Mouse (Mus musculus): Measurements from ENCODE around the gene Gpr157.
"Not testable (repeated sequence)": the region's sequence is repeated elsewhere in the genome, so short reads cannot be mapped to it uniquely, and the experiment has no call there.

Gpr157 gene

GRCm38 (mm10) chr4:150087161-150087889, at the start of gene Gpr157:
Gene Gpr157 (plus strand): TSS chr4:150087365.
- DNase-seq (ENCODE audit: low spot score), result peak; percentile 69

GRCm38 (mm10) chr4:150038533-150038932, 48.6 kb upstream of the Gpr157 start:
- no peak for DNase-seq (ENCODE audit: low spot score)

- DNase-seq (ENCODE audit: low spot score), result no peak
Measured at GRCm38 (mm10) chr4:150040003-150040581, 47.1 kb upstream of the Gpr157 start.

- not testable (repeated sequence) for DNase-seq (ENCODE audit: low spot score)
Measured at GRCm38 (mm10) chr4:150040856-150041255, 46.3 kb upstream of the Gpr157 start.

GRCm38 (mm10) chr4:150041346-150042110, 45.6 kb upstream of the Gpr157 start:
- DNase-seq (ENCODE audit: low spot score), result no peak

DNA sequence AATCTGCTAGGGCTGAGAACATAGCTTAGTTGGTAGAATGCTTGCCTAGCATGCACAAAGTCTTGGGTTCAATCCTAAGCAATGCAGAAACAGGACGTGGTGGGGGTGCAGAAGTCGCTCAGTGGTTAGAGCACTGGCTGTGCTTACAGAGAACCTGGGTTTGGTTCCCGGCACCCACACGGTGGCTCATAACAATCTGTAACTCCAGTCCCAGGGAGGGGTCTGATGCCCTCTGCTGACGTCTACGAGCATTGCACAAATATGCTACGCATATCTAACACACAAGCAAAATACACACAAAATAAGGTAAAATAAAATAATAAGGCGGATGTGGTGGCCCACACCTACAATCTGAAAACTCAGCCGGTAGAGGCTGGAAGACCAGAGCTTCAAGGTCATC, 43.6 kb upstream of the Gpr157 start:
- DNase-seq (ENCODE audit: low spot score), result no peak

DNA sequence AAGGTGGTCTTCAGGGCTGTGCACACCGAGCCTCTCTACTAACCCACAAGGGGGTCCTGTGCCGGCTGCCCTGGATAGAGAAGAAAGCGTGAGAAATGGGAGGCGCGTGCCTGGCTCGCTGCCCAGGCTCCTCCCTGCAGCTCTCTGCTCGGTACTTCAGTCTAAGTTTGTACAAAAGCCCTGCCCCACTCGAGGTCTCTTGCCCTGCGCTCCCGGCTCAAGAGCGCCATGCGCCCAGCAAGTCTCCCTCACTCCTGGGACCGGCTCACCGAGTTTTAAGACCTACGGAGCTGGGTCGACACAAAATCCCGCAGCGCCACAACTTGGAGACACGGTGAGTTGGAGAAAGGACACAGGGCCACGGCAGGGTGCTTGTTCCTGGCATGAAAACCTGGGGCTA, 39.1 kb upstream of the Gpr157 start:
- DNase-seq (ENCODE audit: low spot score), result no peak

GRCm38 (mm10) chr4:150048478-150049156, 38.5 kb upstream of the Gpr157 start:
- DNase-seq (ENCODE audit: low spot score), result no peak

DNA sequence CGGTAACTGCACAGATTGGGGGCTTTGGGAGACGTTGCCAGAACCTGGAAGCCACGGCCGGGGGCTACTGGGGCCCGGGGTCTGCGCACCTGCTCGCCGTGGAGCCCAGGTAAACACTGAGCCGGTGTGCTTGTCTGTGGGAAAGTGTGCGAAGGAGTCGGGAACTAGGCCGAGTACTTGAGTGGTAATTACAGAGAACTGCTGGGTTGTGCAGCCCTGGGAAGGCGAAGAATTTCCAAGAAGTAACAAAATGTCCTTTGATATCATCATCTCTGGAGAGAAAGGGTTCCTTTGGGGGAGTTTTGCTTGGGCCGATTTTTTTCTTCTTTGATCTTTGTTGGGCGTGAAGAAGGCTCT, 38.0 kb upstream of the Gpr157 start:
- no peak for DNase-seq (ENCODE audit: low spot score)

GRCm38 (mm10) chr4:150049564-150050226, 37.5 kb upstream of the Gpr157 start:
- DNase-seq (ENCODE audit: low spot score), result no peak

DNA sequence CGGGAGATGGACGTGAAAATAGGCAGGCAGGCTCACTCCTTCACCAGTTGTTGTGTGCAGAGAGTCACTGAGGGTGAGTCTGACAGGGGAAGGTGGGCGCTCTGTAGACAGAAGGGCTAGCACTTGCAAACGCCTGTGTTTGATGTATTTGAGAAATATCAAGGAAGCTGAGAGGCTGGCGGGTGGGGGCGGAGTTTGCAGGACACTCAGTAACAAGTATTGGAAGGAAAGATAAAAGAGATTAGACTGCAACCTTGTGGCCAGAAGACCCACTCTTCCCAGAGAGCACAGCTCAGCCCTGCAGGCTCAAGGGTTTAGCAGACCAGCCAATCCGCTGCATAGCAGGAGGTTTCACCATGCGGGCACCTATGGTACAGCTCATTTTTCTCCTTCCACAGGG, 35.7 kb upstream of the Gpr157 start:
- no peak for DNase-seq (ENCODE audit: low spot score)

DNA sequence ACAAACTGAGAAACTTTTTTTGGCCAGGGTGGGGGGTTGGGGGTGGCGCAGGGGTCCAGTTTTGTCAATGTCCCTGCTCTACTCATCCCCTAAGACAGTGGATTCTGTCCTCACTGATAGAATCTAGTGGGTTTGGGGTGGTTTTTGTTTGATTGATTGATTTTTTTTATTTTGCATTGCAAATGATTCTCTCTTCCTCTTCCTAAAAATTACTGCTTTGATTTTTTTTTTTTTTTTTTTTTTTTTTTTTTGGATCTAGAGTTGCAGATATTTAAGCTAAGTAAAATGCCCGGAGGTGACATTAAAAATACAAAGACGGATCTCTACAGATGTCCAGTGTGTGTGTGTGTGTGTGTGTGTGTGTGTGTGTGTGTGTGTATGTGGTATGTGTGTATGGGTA, 34.8 kb upstream of the Gpr157 start:
- no peak for DNase-seq (ENCODE audit: low spot score)

DNA sequence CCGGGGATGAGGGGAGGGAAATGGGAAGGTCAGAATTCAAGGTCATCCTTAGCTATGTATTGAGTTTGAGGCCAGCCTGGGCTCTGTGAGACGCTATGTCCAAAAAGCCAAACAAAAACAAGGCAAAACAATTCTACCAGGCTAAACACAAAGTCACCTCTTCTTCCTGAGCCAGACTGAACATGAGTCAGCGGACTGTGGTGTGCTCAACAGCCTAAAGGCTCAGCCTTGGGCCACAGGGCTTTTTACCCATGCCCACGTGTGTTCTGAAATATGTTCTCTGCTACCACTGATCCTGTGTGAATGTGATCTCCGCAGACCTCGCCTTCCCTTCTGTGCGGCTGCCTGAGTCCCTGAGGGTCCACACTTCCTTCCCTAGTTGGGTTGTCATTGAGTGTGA, 31.0 kb upstream of the Gpr157 start:
- DNase-seq (ENCODE audit: low spot score), result no peak

GRCm38 (mm10) chr4:150057722-150058121, 29.4 kb upstream of the Gpr157 start:
- DNase-seq (ENCODE audit: low spot score), result no peak

DNA sequence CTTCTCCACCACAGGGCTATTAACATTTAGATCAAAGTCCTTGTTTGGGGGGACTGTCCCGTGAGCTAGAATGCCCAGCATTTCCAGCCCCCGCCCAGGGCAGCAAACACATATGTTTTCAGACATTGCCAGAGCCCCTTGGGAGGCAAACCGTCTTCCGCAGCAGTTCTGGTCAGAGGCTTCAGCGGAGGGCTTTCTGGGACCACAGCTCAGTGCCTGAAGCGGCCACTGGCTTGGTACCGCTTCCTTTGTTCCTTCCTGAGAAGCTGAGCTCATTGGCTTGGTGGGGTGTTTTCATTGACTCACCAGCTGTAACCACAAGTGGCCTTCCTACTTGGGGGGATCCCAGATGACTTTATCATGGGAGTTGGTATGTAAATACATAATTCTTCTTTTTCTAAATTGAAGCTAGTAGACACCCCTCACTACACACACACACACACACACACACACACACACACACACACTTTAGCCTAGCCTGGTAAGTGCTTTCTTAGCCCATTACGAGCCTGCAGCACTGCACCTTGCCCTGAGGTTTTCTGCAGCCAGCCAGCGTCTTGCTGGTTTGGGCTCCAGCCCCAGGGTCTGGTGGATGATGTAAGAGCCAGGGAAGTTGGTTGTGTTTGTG, 27.2 kb upstream of the Gpr157 start:
- DNase-seq (ENCODE audit: low spot score), result no peak

DNA sequence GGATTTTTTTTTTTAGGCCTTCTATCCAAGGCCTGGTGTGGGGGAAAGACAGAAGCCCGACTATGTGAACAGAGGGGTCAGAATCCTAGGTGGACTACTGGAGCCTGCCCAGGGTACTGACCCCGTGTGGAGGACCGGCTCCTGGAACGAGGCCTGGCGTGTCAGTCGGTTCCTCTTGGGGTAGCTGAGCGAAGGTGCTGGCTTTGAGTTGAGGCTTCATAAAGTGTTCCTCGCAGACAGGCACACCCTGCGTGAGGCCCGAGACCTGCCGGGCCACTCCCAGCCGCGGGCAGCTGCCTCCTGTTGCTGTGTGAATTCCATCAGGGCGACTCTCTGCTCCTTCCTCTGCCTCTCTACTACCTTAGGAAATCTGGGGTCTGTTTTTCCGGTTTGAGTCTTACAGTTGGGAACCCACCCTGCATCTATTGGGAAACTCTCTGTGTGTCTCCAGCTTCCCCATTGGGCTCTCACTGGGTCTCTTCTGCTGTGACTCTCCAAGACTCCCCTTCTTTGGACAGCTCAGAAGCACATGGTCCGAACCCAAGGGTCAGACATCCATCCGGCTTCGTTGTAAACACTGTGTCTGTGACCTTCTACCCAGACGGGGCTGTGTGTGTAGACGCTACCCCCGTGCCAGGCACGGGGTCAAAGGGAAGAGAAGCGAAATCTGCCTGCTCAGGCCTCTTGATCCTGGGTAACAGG, 26.5 kb upstream of the Gpr157 start:
- DNase-seq (ENCODE audit: low spot score), result no peak

DNA sequence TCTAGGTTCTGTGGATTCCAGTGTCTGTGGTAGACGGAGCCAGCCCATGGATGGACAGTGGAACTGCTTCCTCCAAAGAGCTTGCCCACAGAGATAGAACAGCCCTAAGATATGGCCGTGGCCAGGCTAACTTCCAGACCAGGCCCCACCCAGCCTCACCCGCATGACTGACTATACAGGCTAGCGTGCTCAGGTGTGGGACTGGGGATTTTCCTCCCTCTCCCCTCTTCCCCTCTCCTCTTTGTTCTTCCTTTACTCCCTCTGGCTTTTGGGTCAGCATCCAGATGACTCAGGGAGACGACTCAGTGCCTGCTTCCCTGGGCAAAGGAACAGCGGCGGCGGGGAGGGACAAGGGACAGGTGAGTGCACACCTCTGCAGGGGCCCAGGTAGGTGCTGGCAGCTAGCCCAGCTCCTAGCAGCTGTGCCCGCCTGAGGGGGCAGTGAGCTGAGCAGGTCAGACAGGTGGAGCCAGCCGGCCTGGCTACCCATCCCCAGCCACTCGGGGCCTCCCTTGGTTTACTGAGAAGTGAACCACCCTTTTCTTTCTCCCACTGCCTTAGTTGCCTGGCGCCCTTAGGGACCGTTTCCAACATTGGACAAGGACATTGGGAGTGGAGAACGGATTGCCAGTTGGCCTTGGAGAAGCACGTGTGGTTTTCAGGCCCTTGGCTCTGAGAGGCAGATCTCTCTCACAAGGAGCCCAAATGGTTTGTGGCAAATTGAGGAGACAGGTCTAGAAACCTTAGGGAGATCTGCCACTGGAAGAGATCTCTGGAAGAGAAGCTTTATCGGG, 25.5 kb upstream of the Gpr157 start:
- no peak for DNase-seq (ENCODE audit: low spot score)

DNA sequence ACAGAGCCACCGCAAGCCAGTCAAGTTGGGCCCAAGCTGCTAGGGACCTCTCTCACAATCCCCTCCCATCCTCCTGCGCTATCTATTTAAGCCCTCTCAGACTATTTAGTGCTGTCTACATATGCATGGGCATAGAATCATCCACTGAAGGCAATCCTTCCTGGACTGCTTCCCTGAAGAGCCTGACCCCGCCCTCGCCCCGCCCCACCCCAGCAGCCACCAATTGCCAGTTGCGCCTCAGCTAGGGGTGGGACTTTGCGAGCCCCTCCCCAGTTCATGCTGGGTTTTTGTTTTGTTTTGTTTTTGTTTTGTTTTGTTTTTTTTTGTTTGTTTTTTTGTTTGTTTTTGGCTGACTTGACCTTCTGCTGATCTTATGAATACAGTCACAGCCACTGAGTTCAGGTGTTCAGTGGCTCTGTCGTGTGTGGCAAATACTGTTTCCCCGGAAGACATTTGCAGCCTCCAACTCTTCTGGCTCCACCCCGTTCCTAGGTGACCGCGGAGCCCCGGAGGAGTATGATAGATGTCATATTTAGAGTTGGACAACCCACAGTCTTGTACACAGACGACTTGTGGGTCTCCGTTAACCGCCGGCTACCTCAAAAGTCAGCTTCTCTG, 20.4 kb upstream of the Gpr157 start:
- no peak for DNase-seq (ENCODE audit: low spot score)

GRCm38 (mm10) chr4:150068216-150068615, 18.9 kb upstream of the Gpr157 start:
- DNase-seq (ENCODE audit: low spot score), result no peak

GRCm38 (mm10) chr4:150070136-150070535, 17.0 kb upstream of the Gpr157 start:
- no peak for DNase-seq (ENCODE audit: low spot score)
